Mouse (Mus musculus) spleen, adult 2 months (tissue): ENCODE measurements at regions not wholly inside any gene's neighbourhood (a gene's known extent, or its start where the extent isn't known, plus 50 kb on each side); places are given as distances from the start of the nearest gene placed in this dataset.

Source experiments
- DNase-seq, 2 experiments: peaks; one replicate each; pipeline versions ENCODE4 v3.0.0 to v3.0.0-alpha.2; 2012 to 2021; ENCODE audit warnings: low spot score in 2 of 2, low read depth in 1 of 2
- H3K27ac ChIP-seq: fragments of 200-500 bp; 2 replicates; pipeline ENCODE4 v1.5.1; 2012; ENCODE audit warnings: low read length, inconsistent platforms; ENCODE audit not compliant: insufficient read depth
- H3K27me3 ChIP-seq: fragments of 200-500 bp; 2 replicates; pipeline ENCODE4 v1.6.1; 2012; ENCODE audit warnings: mild to moderate bottlenecking, moderate library complexity, low read length, inconsistent platforms; ENCODE audit not compliant: control insufficient read depth, insufficient read depth
- H3K36me3 ChIP-seq: fragments of 200-500 bp; 2 replicates; pipeline ENCODE4 v1.6.1; 2012; ENCODE audit warnings: mild to moderate bottlenecking, low read length, inconsistent platforms; ENCODE audit not compliant: control insufficient read depth, insufficient read depth
- H3K4me1 ChIP-seq: fragments of 200-500 bp; 2 replicates; pipeline ENCODE4 v1.6.1; 2011; ENCODE audit warnings: inconsistent platforms; ENCODE audit not compliant: control insufficient read depth, insufficient read depth, insufficient read length
- H3K4me3 ChIP-seq: fragments of 200-500 bp; 2 replicates; pipeline ENCODE4 v1.5.1; 2011; ENCODE audit warnings: mild to moderate bottlenecking, inconsistent platforms; ENCODE audit not compliant: insufficient read depth, insufficient read length; ENCODE audit errors: extremely low read depth
- CTCF ChIP-seq: fragments of 200-500 bp; IDR thresholded peaks from 2 replicates; pipeline ENCODE4 v1.5.1; 2011; ENCODE audit warnings: mild to moderate bottlenecking, inconsistent platforms; ENCODE audit not compliant: insufficient read depth, insufficient read length, insufficient replicate concordance; ENCODE audit errors: extremely low read depth
- POLR2A ChIP-seq: fragments of 200-500 bp; IDR thresholded peaks from 2 replicates; pipeline ENCODE4 v1.6.1; 2011; ENCODE audit warnings: low read depth, low read length, inconsistent platforms
- WGBS: fragments of 180-500 bp; shearing (Covaris S2); methylation state at CpG from one replicate; pipeline ENCODE4 v1.1.7; 2018; 5-methylcytosine and 5-hydroxymethylcytosine counted together

DNA sequence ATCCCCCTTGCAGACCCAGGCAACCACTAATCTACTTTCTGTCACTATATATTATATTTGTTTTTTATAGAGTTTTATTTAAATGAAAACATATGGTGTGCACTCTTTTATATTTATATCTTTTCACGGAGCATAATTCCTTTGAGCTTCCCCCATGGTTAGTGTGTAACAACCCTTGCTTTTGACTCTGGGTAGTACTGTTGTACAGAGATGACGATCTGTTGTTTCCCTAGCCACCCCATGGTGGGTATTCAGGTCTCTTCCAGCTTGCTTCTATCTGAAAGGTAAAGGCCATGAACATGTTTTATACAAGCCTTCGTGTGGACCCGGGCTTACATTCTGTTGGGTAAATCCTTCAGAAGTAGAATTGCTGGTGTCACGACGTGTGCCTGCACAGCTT lies 221.2 kb upstream of the Rnaseh2b start:
- no peak for DNase-seq
- TF ChIP-seq POLR2A = no peak
- no peak for TF ChIP-seq CTCF
- WGBS = 89% methylated on average over 6 of the region's 6 CpGs
- no peak overlapping the region for H3K27ac ChIP-seq
- H3K4me3 ChIP-seq = no peak overlapping the region
- no peaks in the 10 kb centered on the region for H3K36me3 ChIP-seq
- no peaks in the 10 kb centered on the region for H3K27me3 ChIP-seq
- H3K4me1 ChIP-seq = no peaks in the 10 kb centered on the region

DNA sequence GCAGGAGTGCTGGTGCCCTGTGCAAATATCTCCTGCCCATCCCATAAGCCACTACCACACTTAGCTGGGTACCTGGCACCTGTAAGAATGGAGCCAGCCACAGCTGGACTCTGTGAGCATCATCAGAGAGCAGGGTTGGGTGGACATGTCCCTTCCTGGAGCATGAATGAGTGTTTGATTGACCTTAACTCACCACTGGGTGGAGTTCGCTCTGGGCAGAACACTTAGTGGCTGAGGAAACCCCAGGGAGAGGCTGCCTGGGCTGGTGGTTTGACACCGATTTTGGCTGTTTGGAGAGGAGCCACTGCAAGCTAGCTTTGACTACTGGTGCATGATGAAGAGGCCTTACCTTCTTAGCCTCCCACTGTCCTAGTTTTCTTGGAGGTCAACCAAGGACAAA lies 208.3 kb upstream of the Rnaseh2b start:
- WGBS = 49% methylated on average over 2 of the region's 2 CpGs
- no peaks in the 10 kb centered on the region for H3K27me3 ChIP-seq
- no peak for DNase-seq

DNA sequence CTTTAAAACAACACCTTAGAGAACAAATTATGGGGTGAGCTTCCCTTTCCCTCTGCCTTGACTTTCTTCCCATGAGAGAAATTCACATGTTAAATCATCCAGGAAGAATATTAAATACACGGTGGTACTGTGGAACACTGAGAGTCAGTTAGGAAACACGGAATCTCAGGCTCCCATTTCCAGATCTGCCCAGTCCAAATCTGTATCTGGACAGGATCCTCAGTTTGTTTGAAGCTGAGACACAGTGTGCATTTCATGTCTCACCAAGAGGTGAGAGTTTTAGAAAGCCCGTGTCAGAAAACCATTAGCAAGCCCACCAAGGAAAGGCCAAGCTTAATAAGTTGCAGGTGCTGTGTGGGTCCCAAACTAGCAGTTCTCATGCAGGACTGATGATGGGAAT lies 204.2 kb upstream of the Rnaseh2b start:
- TF ChIP-seq POLR2A = no peak
- TF ChIP-seq CTCF = no peak
- Histone ChIP-seq H3K4me1 (no peaks in the 10 kb centered on the region), H3K4me3 (no peak overlapping the region), H3K27ac (no peak overlapping the region), H3K36me3 (no peaks in the 10 kb centered on the region), H3K27me3 (no peaks in the 10 kb centered on the region)
- 89% methylated on average over 3 of the region's 3 CpGs for WGBS
- DNase-seq = no peak

More for the DNA sequence above, 208.3 kb upstream of the Rnaseh2b start:
- H3K4me1 ChIP-seq = no peaks in the 10 kb centered on the region
- H3K4me3 ChIP-seq = no peak overlapping the region
- H3K36me3 ChIP-seq = no peaks in the 10 kb centered on the region
- TF ChIP-seq POLR2A (no peak), CTCF (no peak)
- no peak overlapping the region for H3K27ac ChIP-seq

DNA sequence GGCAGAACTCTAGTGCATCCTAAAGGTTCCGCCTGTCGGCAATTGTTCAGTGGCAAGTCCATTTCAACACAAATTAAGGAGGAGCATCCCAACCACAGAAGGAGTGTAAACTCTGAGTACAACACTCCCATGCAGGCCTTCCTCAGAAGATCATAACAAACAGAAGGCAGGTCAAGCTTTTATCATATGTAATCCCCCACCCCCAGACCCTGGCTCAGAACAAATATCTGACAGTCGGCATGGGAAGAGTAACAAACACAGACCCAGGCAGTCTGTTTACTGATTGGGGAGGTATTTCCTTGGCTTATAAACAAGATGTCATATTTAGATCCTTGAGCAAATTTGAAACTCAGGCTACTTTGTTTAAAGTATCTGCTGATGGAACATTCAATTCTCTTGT lies 174.9 kb upstream of the Rnaseh2b start:
- TF ChIP-seq CTCF (no peak), POLR2A (no peak)
- no peaks in the 10 kb centered on the region for H3K4me1 ChIP-seq
- DNase-seq = no peak
- no peaks in the 10 kb centered on the region for H3K36me3 ChIP-seq
- no peak overlapping the region for H3K4me3 ChIP-seq
- no peak overlapping the region for H3K27ac ChIP-seq
- whole genome bisulfite sequencing = 95% methylated on average over 3 of the region's 3 CpGs
- no peaks in the 10 kb centered on the region for H3K27me3 ChIP-seq

DNA sequence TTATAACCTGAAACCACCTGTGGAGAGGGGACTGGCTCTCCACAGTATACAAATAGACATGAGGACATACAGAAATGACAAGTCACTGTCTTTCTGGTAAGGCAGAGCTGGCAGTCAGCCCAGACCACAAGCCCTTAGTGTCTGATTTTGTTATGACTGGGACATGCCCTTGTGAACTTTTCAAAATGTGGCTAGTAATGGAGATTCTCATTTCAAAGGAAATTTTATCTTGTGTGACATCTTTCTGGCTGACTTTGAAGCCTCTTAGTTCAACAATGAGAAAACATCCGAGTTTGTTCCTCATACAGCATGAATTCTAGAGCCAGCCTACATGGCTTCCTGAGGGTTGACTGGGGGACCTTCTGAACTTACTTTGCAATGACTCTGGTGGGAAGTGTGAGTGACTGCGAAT lies 173.8 kb upstream of the Rnaseh2b start:
- Histone ChIP-seq H3K36me3 (no peaks in the 10 kb centered on the region), H3K27me3 (no peaks in the 10 kb centered on the region), H3K27ac (no peak overlapping the region), H3K4me1 (no peaks in the 10 kb centered on the region), H3K4me3 (no peak overlapping the region)
- 1% methylated on average over 2 of the region's 2 CpGs for WGBS
- TF ChIP-seq CTCF (no peak), POLR2A (no peak)
- DNase-seq = no peak

DNA sequence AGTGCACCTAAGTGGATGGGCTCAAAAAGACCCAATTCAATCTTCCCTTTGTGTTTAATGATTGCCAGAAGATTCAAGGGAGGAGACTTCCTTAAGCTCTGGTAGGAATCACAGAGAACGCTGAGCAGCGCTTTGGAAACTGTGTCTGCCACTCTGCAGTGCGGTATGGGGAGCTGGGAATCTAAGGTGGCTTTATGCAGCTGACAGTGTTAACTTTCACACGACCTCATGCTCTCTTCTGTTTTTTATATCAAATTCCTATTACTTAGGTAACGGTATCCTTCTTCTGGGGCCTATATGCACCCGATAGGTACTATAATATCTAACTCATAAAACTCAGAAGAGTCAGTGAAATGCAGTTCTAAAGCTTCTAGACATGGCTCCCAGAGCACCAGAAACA lies 163.5 kb upstream of the Rnaseh2b start:
- TF ChIP-seq CTCF (no peak), POLR2A (no peak)
- Histone ChIP-seq H3K4me1 (no peaks in the 10 kb centered on the region), H3K4me3 (no peak overlapping the region), H3K27ac (no peak overlapping the region), H3K27me3 (no peaks in the 10 kb centered on the region), H3K36me3 (no peaks in the 10 kb centered on the region)
- 94% methylated on average over 6 of the region's 6 CpGs for WGBS
- DNase-seq = no peak

DNA sequence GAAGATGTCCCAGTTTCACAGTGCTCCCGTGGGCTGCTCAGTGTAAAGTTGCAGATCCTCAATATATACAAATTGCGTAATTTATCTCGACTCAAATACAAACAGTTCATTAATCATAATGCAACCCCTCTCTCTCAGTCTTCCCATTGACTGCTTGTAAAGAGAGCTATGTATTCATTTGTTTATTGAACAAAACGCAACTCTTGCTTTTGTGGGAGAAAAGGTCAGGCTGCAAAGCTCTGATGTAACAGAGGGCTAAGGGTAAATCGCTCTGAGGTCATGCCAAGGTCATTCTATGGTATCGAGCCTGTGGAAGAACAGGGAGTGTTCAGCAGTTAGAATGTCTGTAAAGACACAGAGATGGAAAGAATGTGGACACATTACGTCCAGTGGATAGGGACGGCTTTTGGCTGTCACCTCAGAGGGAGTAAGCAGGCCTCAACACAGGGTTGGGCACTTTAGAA lies 160.0 kb upstream of the Rnaseh2b start:
- no peak for TF ChIP-seq CTCF
- no peak for TF ChIP-seq POLR2A
- Histone ChIP-seq H3K36me3 (no peaks in the 10 kb centered on the region), H3K27ac (no peak overlapping the region), H3K4me1 (no peaks in the 10 kb centered on the region), H3K4me3 (no peak overlapping the region), H3K27me3 (no peaks in the 10 kb centered on the region)
- 80% methylated on average over 8 of the region's 8 CpGs for WGBS
- DNase-seq = no peak

DNA sequence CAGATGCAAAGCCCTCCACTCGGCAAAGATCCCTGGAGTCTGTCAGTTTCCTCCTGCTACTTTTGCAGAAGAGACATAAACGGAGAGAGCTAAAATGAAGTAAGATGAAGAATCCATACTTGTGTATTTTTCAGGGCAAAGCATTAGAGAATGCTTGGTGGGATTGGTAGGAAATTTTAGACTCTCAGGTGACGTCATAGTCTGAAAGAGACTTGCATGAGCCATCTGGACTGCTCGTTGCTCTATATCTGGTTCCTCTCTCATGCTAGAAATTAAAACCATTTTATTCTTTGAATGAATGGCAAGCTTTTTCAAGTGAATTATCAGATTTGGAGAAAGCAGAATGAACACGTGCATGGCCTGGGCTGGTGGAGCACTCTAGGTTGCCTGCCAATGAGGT lies 154.4 kb upstream of the Rnaseh2b start:
- TF ChIP-seq POLR2A (no peak), CTCF (no peak)
- no peaks in the 10 kb centered on the region for H3K36me3 ChIP-seq
- H3K4me3 ChIP-seq = no peak overlapping the region
- no peak overlapping the region for H3K27ac ChIP-seq
- DNase-seq = no peak
- no peaks in the 10 kb centered on the region for H3K4me1 ChIP-seq
- WGBS = 79% methylated on average over 5 of the region's 5 CpGs
- no peaks in the 10 kb centered on the region for H3K27me3 ChIP-seq
